Mouse (Mus musculus) lung, adult 2 months (tissue): ENCODE results near the gene Bcl2a1d.
"Not testable (repeated sequence)": the region's sequence is repeated elsewhere in the genome, so short reads cannot be mapped to it uniquely, and the experiment has no call there.

Experiments used
- CTCF ChIP-seq: fragments of 200-500 bp; IDR thresholded peaks from 2 replicates; pipeline ENCODE4 v1.5.1; 2011; ENCODE audit warnings: mild to moderate bottlenecking, low read length, control low read depth; ENCODE audit not compliant: insufficient read depth
- POLR2A ChIP-seq: fragments of 200-500 bp; IDR thresholded peaks from 2 replicates; pipeline ENCODE4 v1.6.1; 2011; ENCODE audit warnings: low read depth, mild to moderate bottlenecking, control low read depth, low read length, borderline replicate concordance; ENCODE audit errors: extremely low read depth

DNA sequence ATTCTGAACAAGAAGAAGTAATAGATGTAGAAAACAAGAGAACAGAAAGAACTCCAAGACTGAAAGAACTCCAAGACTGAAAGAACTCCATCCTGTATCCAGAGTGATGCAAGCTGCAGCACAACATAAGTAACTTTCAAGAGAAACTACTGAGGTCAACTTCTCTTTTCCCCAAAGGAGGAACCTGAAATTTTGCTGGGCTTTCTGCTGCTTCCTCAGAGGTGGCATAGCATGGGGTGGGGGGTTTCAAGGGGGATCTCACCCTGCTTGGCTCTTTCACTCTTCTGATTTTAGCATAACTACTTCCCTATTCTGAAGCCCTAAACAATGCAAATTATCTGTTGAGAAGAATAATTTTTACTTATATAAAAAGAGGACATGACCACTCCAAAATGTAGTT is 3.6 kb upstream of the Bcl2a1d start:
- TF ChIP-seq POLR2A, CTCF: not testable (repeated sequence)
